Mouse (Mus musculus) liver, adult (tissue): ENCODE measurements around the gene Tsn.

Experiments used
- GATA4 ChIP-seq: IDR thresholded peaks from 2 replicates; pipeline ENCODE4 v1.6.1; 2014; ENCODE audit warnings: mild to moderate bottlenecking, low read length; ENCODE audit not compliant: insufficient replicate concordance

Gene Tsn

GRCm38 (mm10) chr1:118311622-118312326, at the start of gene Tsn:
Tsn (minus strand) TSS chr1:118311739.
- no peak for TF ChIP-seq GATA4

- TF ChIP-seq GATA4, result no peak
Observed at GRCm38 (mm10) chr1:118359071-118359761, 47.7 kb upstream of the Tsn start.

- no peak for TF ChIP-seq GATA4
Observed at GRCm38 (mm10) chr1:118349922-118350321, 38.4 kb upstream of the Tsn start.

GRCm38 (mm10) chr1:118343649-118344435, 32.3 kb upstream of the Tsn start:
- TF ChIP-seq GATA4, result no peak

- no peak for TF ChIP-seq GATA4
Observed at GRCm38 (mm10) chr1:118337921-118338320, 26.4 kb upstream of the Tsn start.

- TF ChIP-seq GATA4, result no peak
Observed at GRCm38 (mm10) chr1:118335847-118336246, 24.3 kb upstream of the Tsn start.

GRCm38 (mm10) chr1:118334749-118335713, 23.5 kb upstream of the Tsn start:
- no peak for TF ChIP-seq GATA4

GRCm38 (mm10) chr1:118321661-118322201, 10.2 kb upstream of the Tsn start, which contains the start of gene Nifk:
Nifk (plus strand) TSS chr1:118321839.
- no peak for TF ChIP-seq GATA4

GRCm38 (mm10) chr1:118320696-118321095, 9.2 kb upstream of the Tsn start:
- TF ChIP-seq GATA4, result no peak

GRCm38 (mm10) chr1:118310780-118311621, 538 bp downstream of the Tsn start:
- peak; percentile 98; the same call in 1 of the 2 replicates for TF ChIP-seq GATA4

- no peak for TF ChIP-seq GATA4
Observed at GRCm38 (mm10) chr1:118297719-118298118, 13.8 kb downstream of the Tsn start.

- no peak for TF ChIP-seq GATA4
Observed at GRCm38 (mm10) chr1:118296673-118297072, 14.9 kb downstream of the Tsn start.

- no peak for TF ChIP-seq GATA4
Observed at GRCm38 (mm10) chr1:118294826-118295225, 16.7 kb downstream of the Tsn start.
